Mouse (Mus musculus) neutrophil, adult 5-6 weeks (primary cell): ENCODE measurements around the gene Ctsk. TPM values are rescaled to one million over a fixed set of nuclear protein-coding genes. Genes with fewer than 3 reads are reported as not detected.

Experiments
- total RNA-seq: library from RNA; stranded (forward); fragments of 200-1000 nt; gene quantifications from 2 replicates; pipeline ENCODE4 v1.2.3, GENCODE M21; 2017

Gene Ctsk
- total RNA-seq, 1 experiment from 2014 or later: 2.8 TPM

Other genes with a start within 250 kb of the Ctsk start
- not detected in 2 replicates for gene Bnipl, start 248.1 kb upstream of the Ctsk start, total RNA-seq
- 107 and 116 TPM in 2 replicates for gene Mindy1, start 217.9 kb upstream of the Ctsk start, total RNA-seq
- 12.0 and 13.3 TPM in 2 replicates for gene Prune1, start 217.2 kb upstream of the Ctsk start, total RNA-seq
- gene Anxa9, start 192.1 kb upstream of the Ctsk start, total RNA-seq: 1.5 and 2.3 TPM in 2 replicates
- 162 and 168 TPM in 2 replicates for gene Cers2, start 184.5 kb upstream of the Ctsk start, total RNA-seq
- gene Setdb1, start 142.1 kb upstream of the Ctsk start, total RNA-seq: 30.6 and 39.3 TPM in 2 replicates
- not detected in 2 replicates for gene 4930558C23Rik, start 96.4 kb upstream of the Ctsk start, total RNA-seq
- 60.4 and 67.5 TPM in 2 replicates for gene Arnt, start 64.9 kb upstream of the Ctsk start, total RNA-seq
- 904 and 941 TPM in 2 replicates for gene Ctss, start 27.5 kb downstream of the Ctsk start, total RNA-seq
- 0.49 TPM in 1 of 2 replicates, not detected in the other for gene Hormad1, start 60.4 kb downstream of the Ctsk start, total RNA-seq
- gene Golph3l, start 89.7 kb downstream of the Ctsk start, total RNA-seq: 34.0 and 43.7 TPM in 2 replicates
- gene Ensa, start 125.7 kb downstream of the Ctsk start, total RNA-seq: 148 and 157 TPM in 2 replicates
- gene Mcl1, start 159.5 kb downstream of the Ctsk start, total RNA-seq: 1,463 and 1,559 TPM in 2 replicates
- gene Adamtsl4, start 188.7 kb downstream of the Ctsk start, total RNA-seq: 0.47 and 0.74 TPM in 2 replicates
- gene Ecm1, start 240.3 kb downstream of the Ctsk start, total RNA-seq: 3.8 and 4.5 TPM in 2 replicates